Mouse (Mus musculus) yolk sac, embryonic 10.5 days (tissue): ENCODE measurements around the gene Fhod1.

Source experiments
- DNase-seq: peaks from one replicate; pipeline ENCODE4 v3.0.0-alpha.2; 2017; ENCODE audit warnings: low spot score

The Fhod1 gene

DNA sequence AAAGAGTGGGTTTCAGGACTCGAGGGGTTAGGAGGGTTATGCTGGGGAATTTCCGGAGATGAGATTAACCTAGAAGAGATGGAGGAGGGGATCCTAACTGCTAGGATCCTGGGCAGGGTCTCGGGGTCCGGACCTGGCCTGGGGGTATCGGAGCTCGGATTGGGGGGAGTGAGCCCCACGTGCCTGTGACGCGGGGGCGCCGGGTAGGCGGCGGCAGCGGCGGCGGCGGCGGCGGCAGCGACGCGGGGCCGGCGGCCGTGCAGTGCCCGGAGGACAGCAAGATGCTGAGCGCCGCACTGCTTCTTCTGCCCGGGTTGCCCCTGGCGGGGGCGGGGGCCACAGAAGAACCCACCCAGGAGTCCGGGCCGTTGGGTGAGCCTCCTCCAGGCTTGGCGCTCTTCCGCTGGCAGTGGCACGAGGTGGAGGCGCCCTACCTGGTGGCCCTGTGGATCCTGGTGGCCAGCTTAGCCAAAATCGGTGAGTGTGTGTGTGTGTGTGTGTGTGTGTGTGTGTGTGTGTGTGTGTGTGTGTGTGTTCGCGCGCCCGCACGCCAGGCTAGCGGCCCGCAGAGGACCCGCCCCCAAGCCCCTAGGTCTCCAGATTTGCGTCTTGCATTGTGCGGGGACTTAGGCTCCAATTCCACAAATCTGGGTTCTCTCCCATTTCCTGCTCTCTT is 1.5 kb upstream of the Fhod1 start:
- DNase-seq = peak; percentile 47

DNA sequence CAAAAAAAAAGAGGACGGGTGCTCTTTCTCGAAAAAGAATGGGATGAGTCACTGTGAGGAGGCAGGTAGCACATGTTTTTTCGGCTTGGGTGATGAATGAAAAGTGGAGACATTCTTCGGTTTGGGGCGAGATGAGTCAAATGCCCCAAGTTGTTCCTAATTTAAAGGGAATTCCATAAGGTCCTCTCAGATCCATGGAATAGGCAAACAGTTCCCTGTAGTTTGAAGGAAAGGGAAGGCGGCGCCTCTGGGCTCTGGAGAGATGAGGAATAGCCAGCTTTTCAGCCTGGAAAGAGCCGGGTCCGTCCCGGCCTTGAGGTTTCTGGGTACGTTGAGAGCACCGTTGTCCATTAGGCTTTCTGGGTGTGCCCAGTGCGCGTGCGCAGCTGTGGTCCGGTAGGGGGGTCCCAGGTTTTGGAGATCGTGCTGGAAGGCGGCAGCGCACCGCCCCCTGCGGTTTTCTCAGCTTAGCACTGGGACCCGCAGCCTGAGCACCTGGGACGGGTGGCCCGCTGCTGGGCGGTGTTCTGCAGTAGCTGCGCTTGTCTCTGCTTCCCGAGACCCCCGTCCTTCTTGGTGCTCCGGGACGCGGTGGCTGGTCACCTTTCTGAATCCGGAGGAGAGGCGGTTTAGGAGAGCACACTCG is 820 bp upstream of the Fhod1 start, which contains the start of gene Slc9a5:
TSS of gene Slc9a5 (plus strand) at position 394 of the 646 bp plus-strand sequence.
- peak; percentile 72 for DNase-seq

DNA sequence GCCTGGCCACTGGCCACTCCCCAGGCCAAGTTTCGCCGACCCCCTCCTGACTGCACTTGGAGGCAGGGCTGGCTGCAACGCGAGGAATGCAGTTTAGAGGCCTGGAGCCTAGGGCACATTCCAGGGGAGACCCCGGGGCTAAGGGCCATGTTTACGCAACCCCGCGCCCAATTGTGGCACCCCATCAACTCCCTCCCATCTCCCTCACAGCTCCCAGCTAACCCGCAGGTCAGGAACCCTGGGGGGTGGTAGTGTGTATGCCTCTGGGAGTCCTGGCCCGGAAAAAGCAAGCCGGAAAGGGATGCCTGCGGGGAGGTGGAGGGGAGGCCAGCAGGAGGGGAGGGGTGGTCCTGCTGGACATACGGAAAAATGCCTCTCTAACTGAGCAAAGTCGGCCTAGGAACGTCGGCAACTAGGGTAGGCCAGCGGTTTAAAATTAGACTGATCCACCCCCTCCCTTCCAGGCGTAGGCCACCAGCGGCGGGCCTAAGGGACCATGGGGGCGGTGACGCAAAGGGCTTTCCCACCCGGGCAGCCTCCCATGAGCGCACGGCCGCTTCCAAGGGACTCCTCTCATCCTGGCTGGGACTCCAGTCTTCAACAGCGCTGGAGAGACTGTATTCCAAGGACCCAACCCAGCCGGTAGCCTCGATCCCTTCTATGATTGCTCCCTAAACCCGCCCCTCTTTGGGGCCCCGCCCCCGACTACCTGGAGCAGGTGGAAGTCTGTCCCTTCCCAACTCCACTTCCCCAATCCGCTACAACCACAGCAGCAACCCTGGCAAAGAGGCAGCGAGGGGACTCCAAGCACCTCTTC is 934 bp downstream of the Fhod1 start:
- DNase-seq = peak; percentile 85

DNA sequence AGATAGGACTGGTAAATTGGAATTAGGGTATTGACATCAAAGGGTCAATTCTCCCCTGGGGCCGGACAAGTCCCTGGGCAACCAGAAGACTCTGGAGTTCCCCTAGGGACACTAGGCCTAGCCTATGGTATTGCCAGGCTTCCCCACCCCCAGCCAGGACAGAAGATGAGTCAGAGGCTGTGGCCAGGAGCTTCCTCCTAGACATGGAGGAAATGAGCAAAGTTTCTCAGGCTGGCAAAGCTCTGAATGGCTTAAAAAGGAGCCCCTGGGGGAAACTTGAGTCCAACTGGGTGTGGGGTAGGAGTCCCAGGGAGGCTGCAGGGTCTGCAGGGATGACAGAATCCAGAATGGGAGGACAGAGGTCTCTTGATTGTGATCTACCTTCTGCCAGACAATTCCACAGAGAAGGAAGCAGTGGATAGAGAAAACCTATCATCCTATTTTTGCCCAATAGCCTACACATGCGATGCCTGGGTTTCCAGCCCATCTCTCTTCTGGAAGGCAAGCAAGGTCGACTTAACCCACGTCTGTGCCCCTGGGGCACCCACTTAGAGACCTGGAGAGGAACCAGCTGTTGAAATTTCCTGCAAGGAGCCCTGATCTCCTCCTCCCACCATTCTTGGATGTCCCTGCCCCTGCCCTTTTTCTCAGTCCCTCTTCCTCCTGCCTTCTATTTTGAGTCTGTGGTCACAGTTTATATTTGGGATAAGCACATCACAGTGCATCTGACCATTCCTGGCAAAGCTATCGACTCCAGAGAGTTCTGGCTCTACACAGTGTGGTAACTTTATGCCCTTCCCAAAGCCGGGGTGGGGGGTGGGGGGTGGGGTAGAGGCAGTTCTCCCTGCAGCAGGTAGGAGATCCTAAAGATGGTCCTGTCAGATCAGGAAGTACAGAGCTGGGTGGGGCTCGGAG is 2.4 kb downstream of the Fhod1 start:
- DNase-seq = no peak

DNA sequence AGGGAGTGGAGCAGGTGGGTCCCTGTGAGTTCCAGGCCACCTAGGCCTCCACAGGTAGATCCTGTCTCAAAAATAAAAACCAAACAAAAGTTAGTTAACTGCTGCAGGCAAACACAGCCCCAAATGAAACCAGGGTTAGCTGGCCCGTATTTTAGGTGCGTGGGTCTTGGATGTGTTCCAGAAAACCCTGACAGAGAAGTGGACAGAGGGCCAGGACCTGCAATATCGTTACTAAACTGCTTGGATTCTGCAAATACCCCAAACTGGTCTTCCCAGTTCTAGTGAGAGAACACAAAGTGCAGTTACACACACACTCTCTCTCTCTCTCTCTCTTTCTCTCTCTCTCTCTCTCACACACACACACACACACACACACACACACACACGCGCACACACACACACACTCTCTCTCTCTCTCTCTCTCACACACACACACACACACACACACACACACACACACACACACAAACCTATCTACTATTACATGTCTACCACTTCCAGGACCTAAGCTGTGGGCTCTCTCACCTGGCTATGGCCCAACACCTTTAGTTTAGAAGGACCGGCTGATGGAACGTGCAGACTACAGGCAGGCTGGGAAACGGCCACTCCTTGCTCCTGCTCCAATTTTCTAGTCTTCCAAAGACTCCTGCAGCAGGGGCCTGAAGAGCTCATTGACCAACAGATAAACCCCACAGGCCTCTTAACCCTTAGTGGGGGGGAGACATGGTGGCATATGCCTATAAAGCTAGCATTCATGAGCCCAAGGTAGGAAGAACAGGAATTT is 3.8 kb downstream of the Fhod1 start:
- DNase-seq = no peak

DNA sequence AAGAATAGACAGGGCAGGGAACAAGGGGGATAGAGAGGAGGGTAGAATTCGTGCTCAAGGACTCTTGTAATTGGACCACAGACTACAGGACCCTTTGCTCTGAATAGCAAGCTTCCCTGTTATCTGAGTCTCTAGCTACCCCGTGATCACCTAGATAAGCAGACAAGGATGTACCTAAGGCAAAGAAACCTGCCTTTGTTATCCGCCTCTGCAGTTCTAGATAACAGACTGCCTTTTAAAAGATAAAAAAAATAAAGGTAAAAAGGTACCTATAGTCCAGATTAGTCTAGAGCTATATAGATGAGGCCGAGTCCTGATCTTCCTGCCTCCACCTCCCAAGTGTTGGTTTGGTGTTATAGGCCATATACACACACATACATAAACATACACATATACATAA is 5.0 kb downstream of the Fhod1 start:
- DNase-seq = no peak

DNA sequence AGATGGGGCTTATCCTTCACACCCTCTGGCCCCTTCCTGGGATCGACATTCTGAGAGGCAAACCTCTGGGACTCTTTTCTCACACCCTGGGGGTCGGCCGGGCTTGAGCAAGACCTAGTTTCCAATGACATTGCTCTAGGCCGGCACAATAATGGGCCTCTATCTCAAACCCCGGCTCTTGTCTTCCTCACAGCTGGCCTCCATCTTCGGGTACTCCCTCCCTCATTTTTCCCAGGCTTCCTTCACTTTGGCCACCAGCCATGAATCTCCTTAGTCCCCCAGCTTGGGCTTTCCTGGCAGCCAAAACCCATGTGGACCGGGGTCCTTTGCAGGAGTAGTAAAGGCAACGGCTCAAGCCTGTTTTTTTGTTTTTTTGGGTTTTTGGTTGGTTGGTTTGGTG is 6.4 kb downstream of the Fhod1 start:
- DNase-seq = no peak

DNA sequence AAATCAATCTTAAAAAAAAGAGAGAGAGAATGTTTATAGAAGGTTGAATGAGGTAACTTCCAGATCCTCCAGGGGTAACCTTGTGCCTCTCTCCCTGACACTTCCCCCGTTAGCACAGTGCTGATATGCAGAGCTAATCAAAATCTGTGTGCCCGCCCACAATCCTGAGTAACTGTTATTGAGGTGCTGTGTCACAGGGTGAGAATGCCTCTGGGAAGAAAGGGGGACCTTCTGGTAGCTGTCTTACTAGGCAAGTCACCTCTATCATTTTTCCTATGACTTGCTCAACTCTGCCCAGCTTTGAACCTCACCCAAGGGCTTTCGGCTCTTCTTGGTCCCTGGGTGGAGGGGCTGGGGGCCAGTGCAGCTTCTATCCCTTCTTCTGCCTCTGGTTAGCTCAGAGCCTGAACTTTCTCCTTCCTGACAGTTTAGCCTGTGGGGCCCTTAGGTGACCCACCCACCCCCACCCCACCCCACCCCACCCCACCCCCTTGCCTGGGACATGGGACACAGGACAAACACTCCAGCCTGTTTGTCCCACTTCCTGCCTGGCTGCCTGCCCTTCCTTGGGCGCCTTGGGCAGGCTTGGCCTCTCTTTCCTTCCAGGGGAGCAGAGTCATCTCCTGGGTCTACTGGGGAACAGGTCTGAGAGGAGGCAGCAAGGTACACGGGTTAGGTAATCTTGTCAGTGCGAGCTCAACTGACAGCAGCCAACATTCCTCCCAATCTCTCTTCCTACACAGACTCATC is 7.7 kb downstream of the Fhod1 start:
- no peak for DNase-seq

DNA sequence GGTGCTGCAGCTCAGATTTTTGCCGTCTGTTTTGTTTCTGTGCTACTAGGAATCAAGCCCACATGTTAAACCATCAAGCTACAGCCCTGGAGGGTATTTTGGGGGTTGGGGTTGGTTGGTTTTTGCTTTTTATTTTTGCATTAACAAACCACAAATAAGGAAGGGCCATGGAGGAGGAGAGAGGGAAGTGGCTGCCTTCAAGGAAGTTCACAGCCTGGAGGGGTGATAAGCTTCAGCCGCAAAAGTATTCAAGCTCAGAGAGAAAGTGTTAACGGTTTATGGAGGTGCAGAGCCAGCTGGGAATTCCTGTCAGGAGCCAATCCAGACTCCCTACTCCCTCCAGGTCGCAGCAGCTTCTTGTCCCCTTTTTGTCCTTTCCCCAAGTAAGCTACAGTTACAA is 8.8 kb downstream of the Fhod1 start:
- no peak for DNase-seq

DNA sequence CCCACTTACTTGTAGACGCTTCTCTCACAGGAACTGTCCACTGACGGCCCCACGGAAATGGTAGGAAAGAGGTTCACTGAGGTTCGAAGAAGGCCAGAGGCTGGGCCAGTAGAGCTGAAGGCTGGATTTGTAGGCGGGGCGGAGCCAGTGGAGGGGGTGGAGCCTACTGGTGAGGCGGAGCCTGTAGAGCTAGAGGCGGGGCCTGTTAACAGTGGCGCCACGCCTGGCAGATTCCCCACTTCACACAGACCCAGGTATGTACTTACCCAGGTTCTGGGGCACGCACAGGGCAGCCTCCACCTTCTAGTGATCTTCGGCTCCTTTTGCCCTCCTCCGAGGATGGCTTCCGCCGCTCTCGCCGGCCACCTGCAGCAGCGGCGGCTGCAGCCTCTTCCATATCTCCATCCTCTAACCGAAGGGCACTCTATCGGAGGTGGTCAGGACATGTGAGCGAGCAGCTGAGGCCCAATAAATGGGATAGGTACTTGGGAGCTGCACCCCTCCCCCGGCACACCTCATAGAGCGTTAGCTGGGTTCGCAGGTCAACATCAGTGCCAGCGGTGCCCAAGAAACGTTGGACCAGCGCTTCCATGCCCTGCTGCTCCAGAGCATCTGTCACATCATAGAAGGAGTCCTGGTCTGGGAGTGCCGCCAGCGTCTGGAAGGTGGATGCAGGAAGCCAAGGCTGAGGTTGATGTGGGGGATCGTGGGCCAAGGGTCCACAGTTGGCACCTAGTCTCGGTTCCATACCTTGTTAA is 11.2 kb downstream of the Fhod1 start:
- DNase-seq = no peak

DNA sequence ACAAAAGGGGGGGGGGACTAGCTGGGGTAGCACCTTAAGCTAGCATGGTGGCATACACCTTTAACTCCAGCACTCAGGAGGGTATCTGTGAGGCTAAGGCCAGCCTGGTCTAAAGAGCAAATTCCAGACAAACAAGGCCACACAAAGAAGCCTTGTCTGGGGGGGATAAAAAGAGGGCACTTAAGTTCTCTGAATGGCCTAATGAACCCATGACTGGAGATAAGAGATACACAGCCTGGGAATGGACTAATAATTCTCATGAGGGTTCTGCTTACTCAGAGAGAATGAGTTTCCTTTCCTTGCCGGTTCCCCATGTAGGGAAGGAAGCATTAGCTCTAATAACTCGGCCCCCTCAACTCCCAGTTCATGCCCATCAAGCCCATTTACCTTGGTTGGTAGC is 15.2 kb downstream of the Fhod1 start:
- no peak for DNase-seq

DNA sequence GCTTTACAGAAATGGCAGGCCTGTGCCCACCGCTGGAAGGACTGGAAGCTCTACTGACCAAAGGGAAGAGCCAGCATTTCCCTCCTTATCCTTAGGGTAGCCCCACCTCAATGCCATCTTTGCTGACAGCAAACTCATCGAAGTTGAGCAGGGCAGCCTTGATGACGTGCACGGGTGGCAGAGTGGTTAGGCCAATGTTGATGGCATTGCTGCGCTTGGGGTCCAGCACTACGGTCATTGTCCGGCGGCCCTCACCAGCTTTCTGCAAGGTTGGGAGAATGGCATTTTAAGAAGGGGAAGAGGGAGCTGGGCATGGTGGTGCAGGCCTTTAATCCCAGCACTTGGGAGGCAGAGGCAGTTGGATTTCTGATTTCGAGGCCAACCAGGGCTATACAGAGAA is 15.8 kb downstream of the Fhod1 start:
- no peak for DNase-seq

DNA sequence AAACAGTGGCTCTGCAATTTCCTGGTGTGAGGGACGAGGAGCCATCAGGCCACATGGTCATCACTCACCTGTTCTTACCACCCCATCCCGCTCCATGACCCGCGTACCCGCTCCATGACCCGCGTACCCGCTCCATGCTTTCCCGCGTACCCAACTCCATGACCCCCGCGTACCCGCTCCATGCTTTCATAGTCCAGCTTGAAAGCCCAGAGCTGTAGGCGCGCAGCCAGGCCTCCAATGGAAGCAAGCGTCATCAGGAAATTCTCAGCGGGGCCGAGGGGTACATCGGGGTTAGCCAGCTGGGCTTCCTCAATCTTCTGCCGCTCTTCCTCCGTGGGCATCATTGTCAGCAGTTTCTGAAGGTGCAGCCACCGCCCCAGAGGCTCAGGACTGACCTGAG is 16.3 kb downstream of the Fhod1 start:
- no peak for DNase-seq

DNA sequence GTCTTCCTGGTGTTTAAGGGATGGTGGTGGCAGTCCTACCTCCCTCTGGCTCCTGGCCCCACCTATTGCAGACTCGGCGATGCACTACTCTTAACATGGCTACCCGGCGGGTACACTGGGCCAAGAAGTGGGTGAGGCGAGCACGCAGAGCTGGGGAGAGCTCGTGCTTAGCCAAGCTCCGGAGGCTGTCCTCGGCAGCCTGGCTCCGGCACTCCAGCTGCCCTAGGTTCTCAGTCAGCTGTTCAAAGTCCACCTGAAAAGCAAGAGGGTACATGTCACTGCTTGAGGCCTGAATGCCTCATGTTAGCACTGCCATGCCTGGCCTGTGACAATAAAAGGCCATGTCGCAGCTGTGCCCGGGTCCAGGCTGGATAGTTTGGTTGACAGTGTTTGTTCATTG is 17.4 kb downstream of the Fhod1 start:
- DNase-seq = no peak

DNA sequence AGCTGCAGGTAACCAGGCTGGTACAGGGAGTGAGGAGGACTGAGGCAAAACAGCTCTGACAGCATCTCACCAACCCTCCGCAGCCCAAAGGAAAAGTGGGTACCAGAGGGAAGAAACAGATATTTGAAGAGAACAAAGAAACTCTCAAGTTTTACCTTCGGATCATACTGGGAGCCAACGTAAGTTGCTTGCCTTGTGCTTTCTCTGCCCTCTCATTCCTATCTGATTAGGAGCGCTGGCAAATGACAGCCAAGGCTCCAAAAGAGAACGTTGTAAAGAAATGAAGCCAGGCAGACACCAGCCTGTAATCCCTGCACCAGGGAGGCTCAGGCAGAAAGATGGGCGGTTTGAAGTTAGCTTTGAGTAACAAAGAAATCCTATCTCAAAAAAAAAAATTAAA is 20.8 kb downstream of the Fhod1 start:
- DNase-seq = no peak

DNA sequence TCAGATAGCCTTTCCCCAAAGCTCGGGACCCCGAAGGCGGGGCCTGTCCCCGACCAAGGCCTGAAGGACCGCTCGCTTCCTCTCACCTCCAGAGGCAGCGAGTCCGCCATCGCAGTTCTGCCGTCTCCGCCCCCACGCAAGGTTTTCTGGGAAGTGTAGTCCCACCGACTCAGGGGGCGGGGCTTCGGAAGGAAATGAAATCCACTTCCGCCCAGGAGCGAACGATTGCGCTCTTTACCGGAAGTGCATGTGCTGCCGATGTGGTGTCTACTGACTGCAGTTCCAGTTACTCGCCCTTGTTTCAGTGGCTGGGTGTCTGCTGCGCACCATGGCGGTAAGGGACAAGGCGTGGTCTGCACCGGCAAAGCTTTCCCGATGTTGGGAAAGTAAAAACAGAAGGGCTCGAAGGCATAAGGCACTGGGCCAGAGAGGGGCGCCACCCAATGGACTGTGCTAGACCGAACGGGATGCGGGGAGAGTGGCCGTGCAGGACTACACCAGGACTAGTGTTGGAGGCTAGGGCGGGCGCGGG is 21.5 kb downstream of the Fhod1 start, which contains the start of the genes Lrrc29 and Tmem208:
TSS of gene Lrrc29 (minus strand) at position 138 of the 532 bp plus-strand sequence.
TSS of gene Tmem208 (plus strand) at position 214 of the 532 bp plus-strand sequence.
- peak; percentile 96 for DNase-seq

DNA sequence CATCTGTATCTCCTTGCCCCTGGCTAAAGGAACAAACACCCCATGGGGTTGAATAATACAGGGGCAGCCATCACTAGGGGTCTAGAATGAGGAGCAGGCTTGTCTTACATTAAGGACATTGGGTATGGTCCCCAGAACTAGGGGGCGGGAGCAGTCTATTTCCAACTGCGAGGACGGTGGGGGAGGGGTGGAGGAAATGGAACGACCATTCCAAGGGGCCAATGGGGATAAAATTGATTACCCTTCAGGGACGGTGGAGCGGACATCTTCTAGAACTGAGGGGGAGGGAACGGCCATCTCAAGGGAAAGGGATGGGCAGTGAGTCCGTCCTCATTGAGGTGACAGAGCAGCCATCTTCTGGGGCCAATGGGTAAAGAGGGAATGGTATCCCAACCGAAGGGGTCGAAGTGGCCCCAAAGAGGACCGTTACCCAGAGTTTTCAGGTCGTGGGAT is 22.1 kb downstream of the Fhod1 start:
- no peak for DNase-seq

DNA sequence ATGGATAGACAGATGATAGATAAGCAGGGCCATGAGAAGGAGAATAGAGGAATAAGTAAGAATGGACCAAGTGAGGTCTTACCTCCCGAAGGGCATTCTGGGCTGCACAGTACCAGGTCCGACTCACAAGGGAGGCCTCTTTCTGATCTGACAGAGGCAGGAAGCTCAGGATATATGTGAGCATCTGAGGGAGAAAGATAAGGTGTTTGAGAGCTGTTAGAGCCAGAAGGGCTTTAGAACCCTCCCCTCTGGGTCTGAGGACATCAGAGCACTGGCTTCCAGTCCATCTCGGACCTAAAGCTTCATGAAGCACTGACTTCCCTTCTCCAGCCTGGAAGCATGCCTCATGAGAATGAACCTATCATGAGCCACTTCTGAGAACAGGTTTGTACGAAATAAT is 24.6 kb downstream of the Fhod1 start:
- no peak for DNase-seq

DNA sequence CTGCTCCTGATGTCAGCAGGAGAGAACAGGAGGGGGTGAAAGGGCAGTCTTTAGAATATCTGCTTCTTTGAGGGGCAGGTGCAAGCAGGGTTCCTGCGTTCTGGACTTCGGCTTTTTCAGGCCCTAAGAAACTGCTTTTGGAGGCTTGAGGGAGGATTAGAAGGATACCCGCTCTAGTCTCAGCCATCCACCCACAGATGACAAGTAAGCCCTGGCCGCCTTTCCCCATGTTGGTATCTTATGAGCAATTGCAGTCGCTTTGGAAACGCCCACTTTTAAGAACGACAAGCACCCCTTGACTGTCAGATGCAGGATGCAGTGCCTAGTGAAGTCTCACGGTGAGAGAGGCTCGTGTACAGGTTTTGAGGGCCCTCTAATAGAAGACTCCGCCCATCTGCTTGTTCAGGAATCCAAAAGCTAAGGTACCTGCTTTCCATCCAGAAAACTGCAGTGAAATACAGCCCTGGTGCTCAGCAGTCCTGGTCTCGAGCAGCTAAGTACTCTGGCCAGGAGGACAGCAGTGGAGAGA is 29.0 kb downstream of the Fhod1 start:
- no peak for DNase-seq
